Mouse (Mus musculus): ENCODE results near the gene Grm6. TPM values are rescaled to one million over a fixed set of nuclear protein-coding genes. Genes with fewer than 3 reads are reported as not detected.

Grm6 gene
- total and polyA plus RNA-seq, 3 experiments = 0.08 to 1.0 (median 0.23) TPM

- no peak for TF ChIP-seq TBP (conservative IDR thresholded peaks at IDR 0.05; ENCODE audit: low read depth, low read length)
Observed at GRCm38 (mm10) chr11:50897359-50897758, 46.9 kb downstream of the Grm6 start (continued).

- no peaks in the 10 kb centered on the region for H3K79me2 ChIP-seq (replicated peaks; ENCODE audit: control insufficient read depth, extremely low read depth, insufficient read depth, poor library complexity, severe bottlenecking)
- H3K4me2 ChIP-seq (ENCODE audit: insufficient read depth, low read depth, poor library complexity, severe bottlenecking) = no peak overlapping the region
- H3K4me1 ChIP-seq (ENCODE audit: control insufficient read depth in 1 of 2, insufficient read depth in 2 of 2) = no peaks in the 10 kb centered on the region
- H3K9me3 ChIP-seq (replicated peaks; ENCODE audit: low read length) = peaks cover 28% of the 10 kb centered on the region
- dilution Hi-C loops (cut with MboI; ENCODE audit: extremely low pct_ligation_motif_present, extremely low pct_unique_long_range_greater_than_20kb, low sequenced_read_pairs) = no loop called here
- no peak overlapping the region for H3K4me3 ChIP-seq (replicated peaks in 1 of 3; ENCODE audit: low read depth in 2 of 3, low read length in 2 of 3, poor library complexity in 1 of 3)
- no peak overlapping the region for H3K9ac ChIP-seq (ENCODE audit: insufficient read depth, low read depth)
- H3K36me3 ChIP-seq (replicated peaks in 1 of 2; ENCODE audit: control insufficient read depth in 1 of 2, insufficient read depth in 1 of 2, low read length in 1 of 2) = no peaks in the 10 kb centered on the region
- DNase-seq (ENCODE audit: extremely low read depth) = no peak
- TF ChIP-seq USF1 (IDR thresholded peaks at IDR 0.05; ENCODE audit: low read depth, low read length) = no peak
- no peak for TF ChIP-seq SMC3 (IDR thresholded peaks at IDR 0.05; ENCODE audit: low read depth, low read length)
- no peak for TF ChIP-seq GABPA (IDR thresholded peaks at IDR 0.05; ENCODE audit: insufficient replicate concordance, low read depth, low read length)
- no peak for TF ChIP-seq RCOR1 (conservative IDR thresholded peaks at IDR 0.05; ENCODE audit: low read depth, low read length)
- TF ChIP-seq BHLHE40 (IDR thresholded peaks at IDR 0.05; ENCODE audit: low read depth, low read length) = no peak
- no peak for TF ChIP-seq ZKSCAN1 (IDR thresholded peaks at IDR 0.05; ENCODE audit: borderline replicate concordance, low read depth, low read length)
- TF ChIP-seq JUN (IDR thresholded peaks at IDR 0.05; ENCODE audit: insufficient read depth, low read depth, low read length) = no peak
- TF ChIP-seq ELF1 (IDR thresholded peaks at IDR 0.05; ENCODE audit: low read depth, low read length) = no peak
- TF ChIP-seq E2F4 (IDR thresholded peaks at IDR 0.05; ENCODE audit: insufficient replicate concordance, low read depth, low read length) = no peak
- no peak for TF ChIP-seq KAT2A (IDR thresholded peaks at IDR 0.05; ENCODE audit: insufficient replicate concordance, low read length)
- no peak for TF ChIP-seq UBTF (IDR thresholded peaks at IDR 0.05; ENCODE audit: low read depth, low read length)
- TF ChIP-seq IRF4 (IDR thresholded peaks at IDR 0.05; ENCODE audit: low read depth, low read length) = no peak
- no peak for TF ChIP-seq ZNF384 (IDR thresholded peaks at IDR 0.05; ENCODE audit: low read depth, low read length)
- TF ChIP-seq CHD2 (IDR thresholded peaks at IDR 0.05; ENCODE audit: low read length) = no peak
- TF ChIP-seq ZMIZ1 (IDR thresholded peaks at IDR 0.05; ENCODE audit: low read depth, low read length) = no peak
- no peak for TF ChIP-seq USF2 (conservative IDR thresholded peaks at IDR 0.05; ENCODE audit: low read depth, low read length)
- TF ChIP-seq MAZ (IDR thresholded peaks at IDR 0.05; ENCODE audit: low read depth, low read length) = no peak
- H3K27ac ChIP-seq (ENCODE audit: insufficient read depth, low read depth) = no peak overlapping the region
- peaks cover 71% of the 10 kb centered on the region for H3K27me3 ChIP-seq (replicated peaks)
- in situ Hi-C loops (cut with MboI; ENCODE audit: low pct_ligation_motif_present, low pct_unique_long_range_greater_than_20kb, low sequenced_read_pairs) = no loop called here
Observed at GRCm38 (mm10) chr11:50908136-50908535, 57.7 kb downstream of the Grm6 start.

GRCm38 (mm10) chr11:50913301-50913700 is 62.8 kb downstream of the Grm6 start:
- H3K9ac ChIP-seq (ENCODE audit: insufficient read depth, low read depth) = no peak overlapping the region
- no peak overlapping the region for H3K27ac ChIP-seq (ENCODE audit: insufficient read depth, low read depth)
- DNase-seq (ENCODE audit: extremely low read depth) = no peak
- dilution Hi-C loops (cut with MboI; ENCODE audit: extremely low pct_ligation_motif_present, extremely low pct_unique_long_range_greater_than_20kb, low sequenced_read_pairs) = no loop called here
- H3K9me3 ChIP-seq (replicated peaks; ENCODE audit: low read length) = peaks cover 27% of the 10 kb centered on the region
- peaks cover 70% of the 10 kb centered on the region for H3K27me3 ChIP-seq (replicated peaks)
- no peaks in the 10 kb centered on the region for H3K79me2 ChIP-seq (replicated peaks; ENCODE audit: control insufficient read depth, extremely low read depth, insufficient read depth, poor library complexity, severe bottlenecking)
- no peaks in the 10 kb centered on the region for H3K4me1 ChIP-seq (ENCODE audit: control insufficient read depth in 1 of 2, insufficient read depth in 2 of 2)
- in situ Hi-C loops (cut with MboI; ENCODE audit: low pct_ligation_motif_present, low pct_unique_long_range_greater_than_20kb, low sequenced_read_pairs) = no loop called here
- no peak overlapping the region for H3K4me3 ChIP-seq (replicated peaks in 1 of 3; ENCODE audit: low read depth in 2 of 3, low read length in 2 of 3, poor library complexity in 1 of 3)
- H3K4me2 ChIP-seq (ENCODE audit: insufficient read depth, low read depth, poor library complexity, severe bottlenecking) = no peak overlapping the region
- no peak for TF ChIP-seq PAX5 (IDR thresholded peaks at IDR 0.05; ENCODE audit: low read length)
- H3K36me3 ChIP-seq (replicated peaks in 1 of 2; ENCODE audit: control insufficient read depth in 1 of 2, insufficient read depth in 1 of 2, low read length in 1 of 2) = no peaks in the 10 kb centered on the region

Measured in CH12.LX (cell line).